Mouse (Mus musculus) megakaryocyte, embryonic 14.5 days (primary cell): ENCODE results near the gene Best3. TPM values are rescaled to one million over a fixed set of nuclear protein-coding genes. Genes with fewer than 3 reads are reported as not detected.

Experiments
- H3K27me3 ChIP-seq: replicated peaks from 2 replicates; pipeline ENCODE3; 2012; ENCODE audit warnings: inconsistent platforms
- H3K36me3 ChIP-seq: replicated peaks from 2 replicates; pipeline ENCODE3; 2012; ENCODE audit warnings: low read length, inconsistent platforms, mixed read lengths
- H3K4me1 ChIP-seq: 2 replicates; pipeline ENCODE4 v1.6.1; 2012; ENCODE audit warnings: inconsistent platforms
- H3K4me3 ChIP-seq: replicated peaks from 2 replicates; pipeline ENCODE3; 2012; ENCODE audit warnings: moderate library complexity, mild to moderate bottlenecking, inconsistent platforms
- H3K9me3 ChIP-seq: 2 replicates; pipeline ENCODE4 v1.6.1; 2012; ENCODE audit warnings: inconsistent platforms
- FLI1 ChIP-seq: IDR thresholded peaks from 2 replicates; pipeline ENCODE4 v1.6.1; 2012; ENCODE audit warnings: low read length, inconsistent platforms, mixed read lengths
- GATA1 ChIP-seq: IDR thresholded peaks from 3 replicates; pipeline ENCODE4 v1.6.1; 2012; ENCODE audit warnings: mixed read lengths, low read length, inconsistent platforms, borderline replicate concordance
- polyA plus RNA-seq: library from polyadenylated mRNA; stranded (reverse); fragments of >175 nt; gene quantifications from 2 replicates; pipeline ENCODE4 v1.2.3, GENCODE M21; 2012; ENCODE audit warnings: low replicate concordance; ENCODE audit not compliant: insufficient read depth

The Best3 gene
- polyA plus RNA-seq, 1 experiment = not detected

GRCm38 (mm10) chr10:116956483-116957158 is 29.5 kb upstream of the Best3 start:
- no peak overlapping the region for H3K4me3 ChIP-seq
- H3K36me3 ChIP-seq = peaks cover 4% of the 10 kb centered on the region
- peaks cover 34% of the 10 kb centered on the region for H3K9me3 ChIP-seq
- no peaks in the 10 kb centered on the region for H3K27me3 ChIP-seq
- no peak for TF ChIP-seq FLI1
- TF ChIP-seq GATA1 = no peak
- H3K4me1 ChIP-seq = peaks cover 6% of the 10 kb centered on the region

GRCm38 (mm10) chr10:116957867-116958551 is 28.1 kb upstream of the Best3 start:
- Histone ChIP-seq H3K4me1 (peaks cover 6% of the 10 kb centered on the region), H3K27me3 (no peaks in the 10 kb centered on the region), H3K9me3 (peaks cover 28% of the 10 kb centered on the region), H3K4me3 (no peak overlapping the region), H3K36me3 (no peaks in the 10 kb centered on the region)
- no peak for TF ChIP-seq FLI1
- no peak for TF ChIP-seq GATA1

GRCm38 (mm10) chr10:116962152-116962551 is 24.0 kb upstream of the Best3 start:
- peaks cover 8% of the 10 kb centered on the region; the same call in 1 of the 2 replicates for H3K9me3 ChIP-seq
- peaks cover 12% of the 10 kb centered on the region for H3K27me3 ChIP-seq
- TF ChIP-seq FLI1 = no peak
- no peak for TF ChIP-seq GATA1
- H3K4me3 ChIP-seq = no peak overlapping the region
- H3K4me1 ChIP-seq = peaks cover 6% of the 10 kb centered on the region
- H3K36me3 ChIP-seq = no peaks in the 10 kb centered on the region

- Histone ChIP-seq H3K27me3 (peaks cover 12% of the 10 kb centered on the region), H3K4me3 (no peak overlapping the region), H3K36me3 (no peaks in the 10 kb centered on the region), H3K9me3 (peaks cover 8% of the 10 kb centered on the region; the same call in 1 of the 2 replicates), H3K4me1 (peaks cover 2% of the 10 kb centered on the region)
- TF ChIP-seq GATA1 (no peak), FLI1 (no peak)
Observed at GRCm38 (mm10) chr10:116962803-116963202, 23.3 kb upstream of the Best3 start.

GRCm38 (mm10) chr10:116964084-116964483 is 22.0 kb upstream of the Best3 start:
- H3K4me1 ChIP-seq = no peaks in the 10 kb centered on the region; the same call in 1 of the 2 replicates
- peaks cover 8% of the 10 kb centered on the region; the same call in 1 of the 2 replicates for H3K9me3 ChIP-seq
- H3K36me3 ChIP-seq = no peaks in the 10 kb centered on the region
- TF ChIP-seq FLI1 (no peak), GATA1 (no peak)
- H3K4me3 ChIP-seq = no peak overlapping the region
- peaks cover 12% of the 10 kb centered on the region for H3K27me3 ChIP-seq

GRCm38 (mm10) chr10:116964571-116964970 is 21.5 kb upstream of the Best3 start:
- Histone ChIP-seq H3K4me3 (no peak overlapping the region), H3K4me1 (peaks cover 1% of the 10 kb centered on the region), H3K9me3 (peaks cover 8% of the 10 kb centered on the region; the same call in 1 of the 2 replicates), H3K36me3 (no peaks in the 10 kb centered on the region), H3K27me3 (peaks cover 14% of the 10 kb centered on the region)
- TF ChIP-seq GATA1 = no peak
- no peak for TF ChIP-seq FLI1

- TF ChIP-seq FLI1 = no peak
- no peak for TF ChIP-seq GATA1
- no peak overlapping the region for H3K4me3 ChIP-seq
Observed at GRCm38 (mm10) chr10:116965297-116965696, 20.8 kb upstream of the Best3 start.

GRCm38 (mm10) chr10:116966065-116966464 is 20.0 kb upstream of the Best3 start:
- Histone ChIP-seq H3K36me3 (no peaks in the 10 kb centered on the region), H3K9me3 (peaks cover 4% of the 10 kb centered on the region; the same call in 1 of the 2 replicates), H3K4me3 (no peak overlapping the region), H3K4me1 (peaks cover 6% of the 10 kb centered on the region), H3K27me3 (peaks cover 14% of the 10 kb centered on the region)
- no peak for TF ChIP-seq FLI1
- TF ChIP-seq GATA1 = no peak

More at GRCm38 (mm10) chr10:116965297-116965696, 20.8 kb upstream of the Best3 start:
- H3K36me3 ChIP-seq = no peaks in the 10 kb centered on the region
- peaks cover 6% of the 10 kb centered on the region; the same call in 1 of the 2 replicates for H3K9me3 ChIP-seq
- H3K4me1 ChIP-seq = peaks cover 6% of the 10 kb centered on the region
- peaks cover 14% of the 10 kb centered on the region for H3K27me3 ChIP-seq

GRCm38 (mm10) chr10:116968741-116969140 is 17.4 kb upstream of the Best3 start:
- peaks cover 8% of the 10 kb centered on the region for H3K9me3 ChIP-seq
- H3K4me1 ChIP-seq = peaks cover 6% of the 10 kb centered on the region
- no peak overlapping the region for H3K4me3 ChIP-seq
- no peak for TF ChIP-seq GATA1
- TF ChIP-seq FLI1 = no peak
- no peaks in the 10 kb centered on the region for H3K36me3 ChIP-seq
- H3K27me3 ChIP-seq = peaks cover 14% of the 10 kb centered on the region

GRCm38 (mm10) chr10:116972509-116972908 is 13.6 kb upstream of the Best3 start, which contains the start of gene Gm10271:
Gene Gm10271, minus strand, starts transcription at chr10:116972609.
- peaks cover 13% of the 10 kb centered on the region for H3K4me1 ChIP-seq
- no peak within 1 kb of the TSS for H3K4me3 ChIP-seq
- no peak for TF ChIP-seq GATA1
- TF ChIP-seq FLI1 = no peak
- H3K36me3 ChIP-seq = no peaks in the 10 kb centered on the region
- H3K9me3 ChIP-seq = peaks cover 8% of the 10 kb centered on the region
- H3K27me3 ChIP-seq = peaks cover 2% of the 10 kb centered on the region
